Mouse (Mus musculus) cerebellum, adult 9-11 months (tissue): ENCODE results near the gene Tmem33.

Source experiments
- DNase-seq: peaks from one replicate; pipeline ENCODE4 v3.0.0; 2022

Tmem33 gene

GRCm38 (mm10) chr5:67260531-67261371 lies at the start of gene Tmem33:
Gene Tmem33, plus strand, starts transcription at chr5:67260565.
- DNase-seq: peak; percentile 92

DNA sequence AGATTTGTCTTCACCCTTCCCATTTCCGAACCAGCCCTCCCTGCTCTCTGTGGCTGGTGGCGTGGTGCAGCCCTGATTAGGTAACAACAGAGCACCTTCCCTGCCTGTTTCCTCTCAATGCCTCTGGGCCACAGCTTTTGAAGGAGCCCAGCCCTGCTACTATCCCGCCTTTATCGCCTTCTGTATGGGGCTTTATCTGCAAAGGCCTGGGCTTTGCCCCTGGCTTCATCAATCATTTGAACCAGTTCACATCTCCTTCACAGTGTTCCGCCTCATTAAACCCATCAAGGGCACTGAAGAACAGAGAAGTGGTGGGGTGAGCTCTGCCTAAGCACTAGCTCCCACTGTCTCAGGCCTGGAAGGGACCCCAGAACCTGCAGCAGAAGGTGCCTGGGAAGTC lies 47.2 kb upstream of the Tmem33 start:
- DNase-seq: no peak

DNA sequence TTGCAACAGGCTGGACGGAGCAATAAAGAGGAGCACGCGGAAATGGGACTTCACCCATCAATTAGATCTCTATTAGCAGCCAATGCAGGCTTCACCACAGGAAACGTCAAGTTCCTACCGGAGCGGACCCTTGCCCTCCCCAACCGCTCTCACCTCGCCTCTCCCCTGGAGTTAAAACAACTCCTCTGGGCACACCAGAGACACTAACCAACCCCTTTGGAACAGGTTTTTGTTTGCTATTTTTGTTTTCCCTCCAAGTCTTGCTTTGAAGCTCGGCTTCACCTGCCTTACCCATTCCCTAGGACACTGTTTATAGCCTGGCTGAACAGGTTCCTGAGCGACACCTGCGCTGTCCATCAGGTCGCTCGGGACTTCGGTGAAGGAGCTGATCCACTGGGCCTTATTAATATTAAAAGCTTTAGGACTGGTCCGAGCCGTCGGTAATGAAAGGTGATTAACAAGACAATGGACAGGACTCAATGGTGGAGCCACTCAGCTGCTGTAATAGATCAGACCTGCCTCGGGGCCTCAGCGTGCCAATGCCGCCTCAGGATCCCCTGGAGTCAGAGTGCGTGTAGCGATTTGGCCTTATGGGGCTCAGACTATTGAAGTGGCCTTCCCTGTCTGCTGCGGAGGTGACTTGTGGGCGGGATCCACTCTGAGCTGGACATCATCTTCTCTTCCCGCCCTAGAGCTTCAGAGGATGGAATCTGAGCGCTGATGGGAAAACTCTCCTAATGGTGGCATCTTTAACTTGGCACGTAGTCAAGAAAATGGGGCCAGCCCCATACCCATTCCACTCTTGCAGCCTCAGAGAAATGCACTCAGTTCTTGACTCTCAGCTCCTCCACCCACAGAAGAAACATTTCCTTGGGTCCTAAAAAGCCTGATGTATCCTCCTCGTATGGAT lies 45.0 kb upstream of the Tmem33 start:
- no peak for DNase-seq

GRCm38 (mm10) chr5:67216031-67216778 lies 44.2 kb upstream of the Tmem33 start:
- no peak for DNase-seq

GRCm38 (mm10) chr5:67216779-67217095 lies 43.6 kb upstream of the Tmem33 start:
- DNase-seq: no peak

DNA sequence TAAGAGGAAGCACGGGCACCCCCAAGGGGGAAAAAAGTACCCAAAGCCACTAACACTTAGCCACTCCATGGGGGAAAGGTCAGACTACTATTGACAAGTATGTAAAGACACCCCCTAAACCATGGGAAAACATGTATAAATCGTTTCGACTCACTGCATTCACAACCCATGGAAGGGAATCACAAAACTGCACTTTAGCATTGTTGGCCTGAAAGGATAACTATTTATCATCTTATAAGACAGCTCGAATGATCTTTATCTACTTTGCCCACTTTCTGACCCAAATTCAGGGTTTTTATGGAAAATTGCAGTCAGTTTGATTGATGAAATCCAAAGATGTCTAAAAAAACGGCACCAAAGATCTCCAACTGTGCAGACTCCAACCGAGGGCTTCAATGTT lies 38.5 kb upstream of the Tmem33 start:
- DNase-seq: no peak

DNA sequence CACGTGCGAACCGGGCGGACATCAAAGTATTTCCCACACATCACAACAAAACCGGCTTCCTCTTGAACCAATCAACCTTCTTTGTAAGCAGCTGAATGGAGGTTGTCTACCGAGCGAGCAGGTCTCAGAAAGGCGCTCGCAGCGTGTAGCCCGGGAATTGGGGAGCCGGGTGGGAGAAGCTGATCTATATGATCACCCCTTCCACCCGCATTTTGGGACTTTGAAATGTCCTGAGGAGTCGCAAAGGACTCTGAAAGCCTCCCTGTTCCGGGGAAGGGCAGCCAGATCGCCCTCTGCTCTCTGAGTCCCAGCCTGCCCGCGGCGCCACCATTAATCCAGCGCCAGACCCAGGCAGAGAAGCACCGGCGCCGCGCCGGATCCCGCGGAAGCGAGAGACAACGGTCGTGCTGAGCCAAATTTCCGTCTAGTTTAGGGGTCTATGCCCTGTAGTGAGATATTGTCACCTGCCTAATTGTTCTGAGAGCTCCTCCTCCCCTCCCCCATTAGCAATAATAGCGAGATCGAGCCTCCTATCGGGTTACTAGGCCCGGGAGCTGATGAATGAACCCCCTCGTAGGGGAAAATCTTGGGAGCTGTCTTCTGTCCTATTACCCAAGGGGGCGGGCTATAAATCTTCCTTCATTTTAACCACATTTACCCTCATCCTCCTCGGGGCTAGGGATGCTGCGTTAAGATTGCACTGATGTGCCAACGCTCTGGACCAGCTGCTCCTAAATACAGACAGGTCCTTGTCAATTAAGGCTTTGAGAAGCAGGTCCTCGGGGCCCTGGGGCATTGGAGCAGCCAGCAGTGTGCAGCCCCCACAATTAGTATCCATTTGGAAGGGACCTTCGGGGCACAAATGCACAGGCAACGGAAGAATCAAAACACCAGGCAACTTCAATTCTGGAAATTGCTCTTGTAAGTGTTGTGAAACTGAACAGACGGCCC lies 37.6 kb upstream of the Tmem33 start:
- no peak for DNase-seq

- DNase-seq: no peak
Observed at GRCm38 (mm10) chr5:67223391-67224121, 36.8 kb upstream of the Tmem33 start.

DNA sequence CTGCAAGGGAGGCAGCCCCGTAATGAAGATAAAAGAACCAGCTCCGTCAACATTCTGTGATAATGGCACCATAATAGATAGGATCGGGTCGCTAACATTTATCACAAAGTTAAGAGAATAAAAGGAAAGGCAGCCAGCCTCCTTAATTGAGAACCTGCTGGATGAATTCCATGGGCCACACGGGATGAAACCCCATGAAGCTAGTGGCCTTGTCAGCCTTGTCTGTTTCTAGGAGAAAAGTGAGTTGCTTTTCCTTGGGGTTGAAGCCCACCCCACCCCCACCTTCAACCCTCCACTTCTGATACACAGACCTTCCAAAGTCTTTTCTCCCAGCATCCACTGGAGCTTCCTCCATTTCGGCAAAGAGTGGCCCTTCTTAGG lies 36.3 kb upstream of the Tmem33 start:
- no peak for DNase-seq

- no peak for DNase-seq
Observed at GRCm38 (mm10) chr5:67225758-67226157, 34.6 kb upstream of the Tmem33 start.

- DNase-seq: no peak
Observed at GRCm38 (mm10) chr5:67227261-67227660, 33.1 kb upstream of the Tmem33 start.

DNA sequence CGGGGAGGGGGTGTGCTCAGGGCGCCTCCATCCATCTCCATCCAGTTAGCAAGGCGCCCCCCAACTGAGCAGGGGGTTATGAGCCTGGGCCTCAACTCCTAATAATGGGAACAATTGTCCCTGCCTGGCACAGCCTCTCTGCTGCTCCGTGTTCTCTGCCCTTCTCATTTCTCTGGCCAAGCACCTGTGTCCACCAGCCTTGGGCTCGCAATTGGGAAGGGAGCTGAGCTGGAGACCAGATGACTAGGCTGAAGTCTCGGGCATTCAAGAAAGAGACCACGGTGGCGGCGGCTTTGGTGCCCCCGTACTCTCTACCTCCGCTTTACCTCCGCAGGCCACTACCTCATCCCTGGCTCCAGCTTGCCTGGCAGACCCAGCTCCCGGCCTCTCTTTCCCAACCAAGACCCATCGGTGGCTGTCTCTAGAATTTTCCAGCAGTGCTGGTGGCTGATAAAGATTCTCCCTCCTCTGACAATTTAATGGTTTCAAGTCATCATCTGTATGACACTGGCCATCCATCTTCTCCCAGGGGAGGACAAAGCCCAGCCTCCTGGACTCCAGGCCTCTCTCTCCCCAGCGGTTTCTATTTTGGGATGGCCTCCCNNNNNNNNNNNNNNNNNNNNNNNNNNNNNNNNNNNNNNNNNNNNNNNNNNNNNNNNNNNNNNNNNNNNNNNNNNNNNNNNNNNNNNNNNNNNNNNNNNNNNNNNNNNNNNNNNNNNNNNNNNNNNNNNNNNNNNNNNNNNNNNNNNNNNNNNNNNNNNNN lies 32.5 kb upstream of the Tmem33 start:
- DNase-seq: no peak

- DNase-seq: no peak
Observed at GRCm38 (mm10) chr5:67234682-67235081, 25.7 kb upstream of the Tmem33 start.

DNA sequence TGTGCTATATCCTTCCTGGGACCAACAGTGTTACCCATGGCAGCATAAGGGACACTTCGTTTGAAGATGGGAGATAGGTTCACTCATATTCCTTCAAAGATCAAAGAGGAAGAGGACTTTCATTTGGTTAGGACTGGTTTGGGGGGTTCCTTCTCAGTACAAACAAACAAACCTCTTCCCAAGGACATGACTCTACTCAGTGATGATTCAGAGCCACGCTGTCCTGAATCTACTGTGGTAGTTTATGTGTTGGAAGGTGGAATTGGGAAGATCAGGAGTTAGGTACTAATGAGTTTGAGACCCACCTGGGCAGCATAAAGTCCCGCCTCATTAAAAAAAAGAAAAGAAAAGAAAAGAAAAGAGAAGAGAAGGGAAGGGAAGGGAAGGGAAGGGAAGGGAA lies 24.9 kb upstream of the Tmem33 start:
- DNase-seq: no peak

DNA sequence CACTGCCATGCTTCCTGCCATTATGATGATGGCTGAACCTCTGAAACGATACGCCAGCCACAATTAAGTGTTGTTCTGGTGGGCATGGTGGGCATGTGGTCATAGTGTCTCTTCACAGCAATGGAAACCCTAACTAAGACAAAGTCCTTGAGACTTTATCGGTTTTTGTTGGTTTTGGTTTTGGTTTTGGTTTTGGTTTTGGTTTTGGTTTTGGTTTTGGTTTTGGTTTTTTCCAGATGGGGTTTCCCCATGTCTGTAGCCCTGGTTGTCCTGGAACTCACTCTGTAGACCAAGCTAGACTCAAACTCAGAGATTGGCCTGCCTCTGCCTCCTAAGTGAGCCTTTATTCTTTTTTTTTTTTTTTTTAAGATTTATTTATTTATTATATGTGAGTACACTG lies 23.8 kb upstream of the Tmem33 start:
- no peak for DNase-seq

- DNase-seq: no peak
Observed at GRCm38 (mm10) chr5:67238303-67238702, 22.1 kb upstream of the Tmem33 start.

- no peak for DNase-seq
Observed at GRCm38 (mm10) chr5:67241713-67242112, 18.7 kb upstream of the Tmem33 start.

- DNase-seq: no peak
Observed at GRCm38 (mm10) chr5:67243231-67243630, 17.1 kb upstream of the Tmem33 start.

DNA sequence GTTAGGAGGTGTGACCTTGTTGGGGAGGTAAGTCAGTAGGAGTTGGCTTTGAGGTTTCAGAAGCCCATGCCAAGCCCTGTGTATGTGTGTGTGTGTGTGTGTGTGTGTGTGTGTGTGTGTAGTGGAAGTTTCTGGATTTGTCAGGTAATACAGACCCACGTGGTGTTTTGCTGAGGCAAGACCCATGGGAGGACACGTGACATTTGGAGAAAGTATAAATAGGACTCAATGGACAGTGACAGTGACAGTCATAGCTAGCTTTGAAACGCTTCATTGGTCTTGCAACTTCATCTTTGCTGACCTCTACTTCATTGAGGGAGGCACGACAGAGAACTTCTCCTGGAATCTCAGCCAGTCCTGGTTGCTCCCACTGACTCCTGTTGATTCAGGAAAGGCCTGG lies 8.1 kb upstream of the Tmem33 start:
- DNase-seq: no peak

DNA sequence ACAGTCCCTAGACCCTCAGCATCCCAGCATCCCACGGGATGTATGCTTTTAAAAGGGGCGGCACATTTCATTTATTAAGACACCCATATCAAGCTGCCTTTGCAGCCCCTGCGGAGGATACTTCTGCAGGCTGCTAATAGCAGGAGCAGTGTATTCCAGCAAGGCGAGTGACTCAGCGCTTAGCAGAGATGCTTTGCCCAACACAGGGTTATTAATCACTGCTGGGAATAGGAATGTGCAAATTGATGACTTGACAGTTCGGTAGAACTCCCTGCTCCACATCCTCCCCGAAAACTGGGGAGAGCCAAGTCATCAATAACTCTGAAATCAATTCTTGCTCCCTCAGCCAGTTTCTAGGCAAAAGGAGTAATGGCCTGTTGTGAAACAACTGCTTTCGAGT lies 4.7 kb upstream of the Tmem33 start:
- DNase-seq: no peak

- no peak for DNase-seq
Observed at GRCm38 (mm10) chr5:67258473-67258872, 1.9 kb upstream of the Tmem33 start.
